Mouse (Mus musculus): ENCODE measurements around the gene Itgb2l.

Gene Itgb2l

GRCm38 (mm10) chr16:96426671-96427070, 16.7 kb downstream of the Itgb2l start:
- DNase-seq, result no peak

GRCm38 (mm10) chr16:96425044-96425443, 18.4 kb downstream of the Itgb2l start:
- no peak for DNase-seq

- no peak for DNase-seq
These were observed 35.4 kb downstream of the Itgb2l start for GRCm38 (mm10) chr16:96408064-96408465.

- no peak for DNase-seq
These were observed 37.1 kb downstream of the Itgb2l start for GRCm38 (mm10) chr16:96406312-96406711.

- no peak for DNase-seq
These were observed 41.1 kb downstream of the Itgb2l start for GRCm38 (mm10) chr16:96402294-96402693.

GRCm38 (mm10) chr16:96400046-96400445, 43.4 kb downstream of the Itgb2l start:
- DNase-seq, result no peak

- no peak for DNase-seq
These were observed 44.6 kb downstream of the Itgb2l start for GRCm38 (mm10) chr16:96398806-96399205.

- DNase-seq, result no peak
These were observed 47.3 kb downstream of the Itgb2l start for GRCm38 (mm10) chr16:96396013-96396650.

- DNase-seq, result no peak
These were observed 47.9 kb downstream of the Itgb2l start for GRCm38 (mm10) chr16:96395516-96395915.

- no peak for DNase-seq
These were observed 52.3 kb downstream of the Itgb2l start for GRCm38 (mm10) chr16:96391070-96391469.

- no peak for DNase-seq
These were observed 54.9 kb downstream of the Itgb2l start for GRCm38 (mm10) chr16:96388481-96388880.

GRCm38 (mm10) chr16:96387685-96388371, 55.6 kb downstream of the Itgb2l start:
- DNase-seq, result no peak

GRCm38 (mm10) chr16:96384741-96385140, 58.7 kb downstream of the Itgb2l start:
- DNase-seq, result no peak

- DNase-seq, result no peak
These were observed 60.8 kb downstream of the Itgb2l start for GRCm38 (mm10) chr16:96382496-96383181.

- no peak for DNase-seq
These were observed 62.0 kb downstream of the Itgb2l start for GRCm38 (mm10) chr16:96381435-96381834.

GRCm38 (mm10) chr16:96378111-96378510, 65.3 kb downstream of the Itgb2l start:
- no peak for DNase-seq

GRCm38 (mm10) chr16:96376342-96376741, 67.1 kb downstream of the Itgb2l start:
- DNase-seq, result no peak

GRCm38 (mm10) chr16:96375538-96375937, 67.9 kb downstream of the Itgb2l start:
- no peak for DNase-seq

- DNase-seq, result no peak
These were observed 70.7 kb downstream of the Itgb2l start for GRCm38 (mm10) chr16:96372752-96373118.

All from cerebellum, postnatal 25 days (tissue).